Mouse (Mus musculus) CH12.LX (cell line): Measurements from ENCODE around the gene Oxa1l. TPM values are rescaled to one million over a fixed set of nuclear protein-coding genes. Genes with fewer than 3 reads are reported as not detected.

Source experiments
- DNase-seq: peaks from one replicate; pipeline ENCODE4 v3.0.0-alpha.2; 2013; ENCODE audit errors: extremely low read depth
- H3K27ac ChIP-seq: 2 replicates; pipeline ENCODE4 v1.5.1; 2012; ENCODE audit warnings: low read depth, mild to moderate bottlenecking, control low read depth, moderate library complexity; ENCODE audit not compliant: insufficient read depth
- H3K27me3 ChIP-seq: replicated peaks from 2 replicates; pipeline ENCODE3; 2012; ENCODE audit warnings: inconsistent platforms
- H3K36me3 ChIP-seq, 2 experiments: replicated peaks in 1 of 2; 2 replicates each; pipeline versions ENCODE3 to v1.6.1; 2012; ENCODE audit warnings: inconsistent platforms in 1 of 2, low read length in 1 of 2, mild to moderate bottlenecking in 1 of 2, mixed read lengths in 1 of 2, moderate library complexity in 1 of 2; ENCODE audit not compliant: control insufficient read depth in 1 of 2, insufficient read depth in 1 of 2
- H3K4me1 ChIP-seq, 2 experiments: 2 replicates each; pipeline ENCODE4 v1.6.1; 2012; ENCODE audit warnings: inconsistent platforms in 1 of 2, moderate library complexity in 1 of 2; ENCODE audit not compliant: insufficient read depth in 2 of 2, control insufficient read depth in 1 of 2
- H3K4me2 ChIP-seq: 2 replicates; pipeline ENCODE4 v1.6.1; 2012; ENCODE audit warnings: low read depth, mild to moderate bottlenecking, control low read depth; ENCODE audit not compliant: poor library complexity, insufficient read depth, severe bottlenecking
- H3K4me3 ChIP-seq, 3 experiments: fragments of 150-350 bp in 1 of 3; sonication (generic) in 1 of 3; replicated peaks in 1 of 3; 2 replicates each; pipeline versions ENCODE3 to v1.5.1; 2011 to 2012; ENCODE audit warnings: low read depth in 2 of 3, low read length in 2 of 3, mild to moderate bottlenecking in 2 of 3, moderate library complexity in 2 of 3, control low read depth in 1 of 3, improper control_type of control experiment in 1 of 3, inconsistent platforms in 1 of 3, mixed read lengths in 1 of 3; ENCODE audit not compliant: poor library complexity in 1 of 3
- H3K79me2 ChIP-seq: replicated peaks from 2 replicates; pipeline ENCODE4 v1.6.1; 2012; ENCODE audit warnings: mild to moderate bottlenecking, moderate library complexity; ENCODE audit not compliant: control insufficient read depth, poor library complexity, insufficient read depth, severe bottlenecking; ENCODE audit errors: extremely low read depth
- H3K9ac ChIP-seq: 2 replicates; pipeline ENCODE4 v1.6.1; 2012; ENCODE audit warnings: low read depth, mild to moderate bottlenecking, control low read depth, moderate library complexity; ENCODE audit not compliant: insufficient read depth
- H3K9me3 ChIP-seq: replicated peaks from 2 replicates; pipeline ENCODE3; 2012; ENCODE audit warnings: low read length, inconsistent platforms, mixed read lengths
- CHD1 ChIP-seq: IDR thresholded peaks from 2 replicates; pipeline ENCODE4 v1.6.1; 2012; ENCODE audit warnings: low read depth, low read length, improper control_type of control experiment, inconsistent platforms
- CHD2 ChIP-seq: IDR thresholded peaks from 2 replicates; pipeline ENCODE4 v1.6.1; 2011; ENCODE audit warnings: low read length, improper control_type of control experiment
- CTCF ChIP-seq, 2 experiments: IDR thresholded peaks in 1 of 2; conservative IDR thresholded peaks in 1 of 2; 2 replicates each; pipeline ENCODE4 v1.5.1; 2011 to 2012; ENCODE audit warnings: low read depth in 2 of 2, low read length in 2 of 2, improper control_type of control experiment in 1 of 2, inconsistent platforms in 1 of 2, mild to moderate bottlenecking in 1 of 2, moderate library complexity in 1 of 2
- E2F4 ChIP-seq: IDR thresholded peaks from 2 replicates; pipeline ENCODE4 v1.6.1; 2011; ENCODE audit warnings: low read depth, low read length, improper control_type of control experiment; ENCODE audit not compliant: insufficient replicate concordance
- ELF1 ChIP-seq: IDR thresholded peaks from 2 replicates; pipeline ENCODE4 v1.6.1; 2014; ENCODE audit warnings: low read depth, mild to moderate bottlenecking, inconsistent platforms, low read length, improper control_type of control experiment
- EP300 ChIP-seq: IDR thresholded peaks from 2 replicates; pipeline ENCODE4 v1.6.1; 2011; ENCODE audit warnings: low read length, improper control_type of control experiment
- ETS1 ChIP-seq: conservative IDR thresholded peaks from 2 replicates; pipeline ENCODE4 v1.6.1; 2012; ENCODE audit warnings: low read depth, mild to moderate bottlenecking, inconsistent platforms, low read length, improper control_type of control experiment, moderate library complexity
- GABPA ChIP-seq: IDR thresholded peaks from 2 replicates; pipeline ENCODE4 v1.6.1; 2012; ENCODE audit warnings: low read depth, low read length, improper control_type of control experiment, inconsistent platforms; ENCODE audit not compliant: insufficient replicate concordance
- HCFC1 ChIP-seq: IDR thresholded peaks from 2 replicates; pipeline ENCODE4 v1.6.1; 2012; ENCODE audit warnings: low read depth, mild to moderate bottlenecking, inconsistent platforms, low read length, improper control_type of control experiment
- JUN ChIP-seq: IDR thresholded peaks from 2 replicates; pipeline ENCODE4 v1.6.1; 2011; ENCODE audit warnings: low read depth, mild to moderate bottlenecking, low read length, improper control_type of control experiment, moderate library complexity; ENCODE audit not compliant: insufficient read depth
- KAT2A ChIP-seq: IDR thresholded peaks from 2 replicates; pipeline ENCODE4 v1.6.1; 2012; ENCODE audit warnings: low read length, improper control_type of control experiment, inconsistent platforms; ENCODE audit not compliant: insufficient replicate concordance
- MEF2A ChIP-seq: IDR thresholded peaks from 2 replicates; pipeline ENCODE4 v1.6.1; 2014; ENCODE audit warnings: low read depth, mild to moderate bottlenecking, inconsistent platforms, low read length, improper control_type of control experiment, borderline replicate concordance
- MXI1 ChIP-seq: IDR thresholded peaks from 2 replicates; pipeline ENCODE4 v1.6.1; 2011; ENCODE audit warnings: mild to moderate bottlenecking, low read depth, low read length, improper control_type of control experiment
- MYC ChIP-seq: IDR thresholded peaks from 2 replicates; pipeline ENCODE4 v1.6.1; 2011; ENCODE audit warnings: low read depth, mild to moderate bottlenecking, improper control_type of control experiment, low read length
- NRF1 ChIP-seq: IDR thresholded peaks from 2 replicates; pipeline ENCODE4 v1.6.1; 2014; ENCODE audit warnings: low read depth, mild to moderate bottlenecking, inconsistent platforms, low read length, improper control_type of control experiment, moderate library complexity
- POLR2A ChIP-seq: IDR thresholded peaks from 2 replicates; pipeline ENCODE4 v1.6.1; 2011; ENCODE audit warnings: low read depth, mild to moderate bottlenecking, improper control_type of control experiment, low read length
- RCOR1 ChIP-seq: conservative IDR thresholded peaks from 2 replicates; pipeline ENCODE4 v1.6.1; 2012; ENCODE audit warnings: low read depth, mild to moderate bottlenecking, inconsistent platforms, low read length, improper control_type of control experiment
- SMC3 ChIP-seq: IDR thresholded peaks from 2 replicates; pipeline ENCODE4 v1.6.1; 2011; ENCODE audit warnings: low read depth, low read length, improper control_type of control experiment
- TCF12 ChIP-seq: IDR thresholded peaks from 2 replicates; pipeline ENCODE4 v1.6.1; 2014; ENCODE audit warnings: low read depth, mild to moderate bottlenecking, inconsistent platforms, low read length, improper control_type of control experiment
- UBTF ChIP-seq: IDR thresholded peaks from 2 replicates; pipeline ENCODE4 v1.6.1; 2012; ENCODE audit warnings: low read depth, mild to moderate bottlenecking, inconsistent platforms, low read length, improper control_type of control experiment, moderate library complexity
- ZKSCAN1 ChIP-seq: IDR thresholded peaks from 2 replicates; pipeline ENCODE4 v1.6.1; 2012; ENCODE audit warnings: low read depth, inconsistent platforms, low read length, improper control_type of control experiment, borderline replicate concordance
- ZNF384 ChIP-seq: IDR thresholded peaks from 2 replicates; pipeline ENCODE4 v1.6.1; 2012; ENCODE audit warnings: low read depth, low read length, improper control_type of control experiment, inconsistent platforms
- dilution Hi-C: fragments of 300-500 bp; cut with MboI; formaldehyde crosslinking; loops from 2 replicates; pipeline ENCODE4 v1.14.3; 2020; ENCODE audit warnings: low sequenced_read_pairs; ENCODE audit not compliant: extremely low pct_unique_long_range_greater_than_20kb, extremely low pct_ligation_motif_present
- in situ Hi-C: fragments of 300-500 bp; cut with MboI; formaldehyde crosslinking; loops from 3 replicates; pipeline ENCODE4 v1.14.3; 2019; ENCODE audit warnings: low sequenced_read_pairs, low pct_ligation_motif_present, low pct_unique_long_range_greater_than_20kb, mixed read lengths
- polyA plus RNA-seq: library from polyadenylated mRNA; unstranded; fragments of >175 nt; gene quantifications from 2 replicates; pipeline ENCODE4 v1.2.1, GENCODE M21; 2012; ENCODE audit warnings: low read depth; ENCODE audit not compliant: insufficient read length
- total RNA-seq, 2 experiments: library from RNA; depleted of rRNA; stranded (reverse); fragments of 300-350 nt in 1 of 2; fragments of >200 nt in 1 of 2; gene quantifications; 2 replicates each; pipeline ENCODE4 v1.2.3; 2012 to 2014

Oxa1l gene
- total and polyA plus RNA-seq, 3 experiments, result 34.7 to 111 (median 38.8) TPM

DNA sequence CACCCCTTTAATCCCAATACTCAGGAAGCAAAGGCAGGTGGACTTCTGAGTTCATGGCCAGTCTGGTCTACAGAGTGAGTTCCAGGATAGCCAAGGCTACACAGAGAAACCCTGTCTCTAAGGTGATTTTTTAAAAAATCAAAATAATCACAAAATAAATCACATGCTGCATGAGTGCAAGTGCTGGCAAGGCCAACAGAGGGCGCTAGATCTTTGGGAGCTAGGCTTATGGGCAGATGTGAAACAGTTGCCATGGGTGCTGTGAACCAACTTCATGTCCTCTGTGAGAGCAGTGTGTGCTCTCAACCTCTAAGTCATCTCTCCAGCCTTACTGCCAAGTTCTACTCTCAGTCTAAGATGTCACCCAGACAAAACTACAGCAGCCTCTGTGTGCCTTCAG lies 6.2 kb upstream of the Oxa1l start:
- H3K79me2 ChIP-seq, result no peaks in the 10 kb centered on the region
- in situ Hi-C loops, result no loop called here
- H3K27ac ChIP-seq, result no peak overlapping the region
- peak; percentile 23 to 27; a peak in 3 of 4 replicates for TF ChIP-seq CTCF (conservative IDR thresholded peaks at IDR 0.05 in 1 of 2, IDR thresholded peaks at IDR 0.05 in 1 of 2; ENCODE audit: low read depth in 2 of 2, low read length in 2 of 2)
- TF ChIP-seq RCOR1, result no peak
- H3K4me1 ChIP-seq, result peaks cover 6% of the 10 kb centered on the region in 2 experiments; a peak in 3 of 4 replicates
- H3K27me3 ChIP-seq, result no peaks in the 10 kb centered on the region
- H3K4me3 ChIP-seq, result no peak overlapping the region
- no peak for DNase-seq
- dilution Hi-C loops, result no loop called here
- no peak overlapping the region for H3K9ac ChIP-seq
- H3K4me2 ChIP-seq, result no peak overlapping the region
- peaks cover 4 to 6% of the 10 kb centered on the region in 2 experiments for H3K36me3 ChIP-seq
- H3K9me3 ChIP-seq, result peaks cover 15% of the 10 kb centered on the region

DNA sequence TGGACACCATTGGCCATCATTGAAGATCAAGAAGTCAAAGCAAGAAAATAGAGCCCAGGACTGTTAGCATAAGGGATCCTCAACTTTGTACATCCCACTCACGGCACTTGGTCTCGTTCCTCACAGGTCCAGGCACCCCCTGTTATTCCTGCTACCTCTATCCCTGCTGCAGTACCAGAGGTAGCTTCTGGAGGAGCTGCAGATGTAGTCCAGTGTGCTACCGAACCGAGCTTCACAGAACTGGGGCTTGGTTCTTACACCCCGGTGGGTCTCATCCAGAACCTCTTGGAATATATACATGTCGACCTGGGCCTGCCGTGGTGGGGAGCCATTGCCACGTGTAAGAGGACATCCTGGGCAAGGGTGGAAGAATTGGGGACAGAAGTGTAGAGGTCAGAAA lies 2.5 kb downstream of the Oxa1l start:
- dilution Hi-C loops, result no loop called here
- H3K9me3 ChIP-seq, result no peaks in the 10 kb centered on the region
- H3K79me2 ChIP-seq, result peaks cover 21% of the 10 kb centered on the region
- peaks cover 2 to 16% of the 10 kb centered on the region in 2 experiments; a peak in 1 of 4 replicates for H3K4me1 ChIP-seq
- no peak overlapping the region for H3K4me3 ChIP-seq
- H3K36me3 ChIP-seq, result peaks cover 32 to 50% of the 10 kb centered on the region in 2 experiments
- TF ChIP-seq UBTF (no peak), CHD2 (no peak), KAT2A (no peak), POLR2A (no peak), SMC3 (no peak)
- no peak for DNase-seq
- no peaks in the 10 kb centered on the region for H3K27me3 ChIP-seq
- H3K9ac ChIP-seq, result no peak overlapping the region
- H3K27ac ChIP-seq, result no peak overlapping the region
- in situ Hi-C loops, result no loop called here
- no peak overlapping the region for H3K4me2 ChIP-seq

DNA sequence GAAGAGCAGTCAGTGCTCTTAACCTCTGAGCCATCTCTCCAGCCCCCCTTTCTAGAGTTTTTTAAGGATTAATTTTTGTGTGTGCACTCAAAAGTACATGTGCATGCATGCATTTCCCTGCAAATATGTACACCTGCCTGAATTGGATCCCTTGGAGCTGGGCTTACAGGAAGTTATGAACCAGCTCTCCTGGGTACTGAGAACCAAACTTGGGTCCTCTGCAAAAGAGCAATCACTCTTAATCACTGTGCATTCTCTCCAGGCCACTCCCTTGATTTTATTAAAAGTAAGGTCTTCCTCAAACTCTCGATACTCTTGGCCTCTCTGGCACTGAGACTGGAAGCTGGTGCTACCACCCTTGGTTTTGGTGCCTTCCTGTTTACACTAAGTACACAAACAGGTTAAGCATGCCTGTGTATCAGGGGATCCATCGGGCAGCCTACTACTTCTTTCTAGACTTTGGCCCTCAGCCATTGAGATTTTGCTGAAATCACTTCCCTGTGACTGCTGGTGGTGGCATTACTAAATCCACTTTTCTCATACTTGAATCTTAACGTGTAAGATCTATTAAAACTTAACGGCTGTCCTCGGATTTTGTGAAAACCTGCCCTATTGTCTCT lies 4.5 kb downstream of the Oxa1l start:
- DNase-seq, result no peak
- Histone ChIP-seq H3K9me3 (no peaks in the 10 kb centered on the region), H3K27ac (no peak overlapping the region), H3K4me2 (no peak overlapping the region), H3K27me3 (no peaks in the 10 kb centered on the region), H3K36me3 (peaks cover 52 to 70% of the 10 kb centered on the region in 2 experiments), H3K9ac (no peak overlapping the region), H3K4me1 (peaks cover 2 to 17% of the 10 kb centered on the region in 2 experiments; a peak in 1 of 4 replicates), H3K79me2 (peaks cover 21% of the 10 kb centered on the region), H3K4me3 (no peak overlapping the region)
- in situ Hi-C loops (loop anchor here (5.0 kb wide), 1 partner anchor 37 kb away; no protein-coding TSS in a partner anchor), dilution Hi-C loops (no loop called here)
- TF ChIP-seq ETS1, result no peak
- no peak for TF ChIP-seq UBTF
- TF ChIP-seq EP300, result no peak
- TF ChIP-seq ELF1, result no peak
- no peak for TF ChIP-seq NRF1
- no peak for TF ChIP-seq MYC
- no peak for TF ChIP-seq POLR2A
- no peak for TF ChIP-seq KAT2A
- no peak for TF ChIP-seq ZKSCAN1
- no peak for TF ChIP-seq MEF2A
- no peak for TF ChIP-seq E2F4
- TF ChIP-seq GABPA, result no peak
- no peak for TF ChIP-seq TCF12
- TF ChIP-seq CHD2, result no peak
- TF ChIP-seq HCFC1, result no peak
- TF ChIP-seq MXI1, result no peak
- TF ChIP-seq CHD1, result no peak
- TF ChIP-seq ZNF384, result no peak
- no peak for TF ChIP-seq RCOR1
- TF ChIP-seq JUN, result no peak
- TF ChIP-seq, all 38 proteins: peak for 0
